Mouse (Mus musculus): ENCODE data around the gene Smco4. TPM values are rescaled to one million over a fixed set of nuclear protein-coding genes. Genes with fewer than 3 reads are reported as not detected.
"Not testable (repeated sequence)": the region's sequence is repeated elsewhere in the genome, so short reads cannot be mapped to it uniquely, and the experiment has no call there.

Smco4 gene
- polyA plus RNA-seq, 1 experiment from 2014 or later: 3.9 TPM

DNA sequence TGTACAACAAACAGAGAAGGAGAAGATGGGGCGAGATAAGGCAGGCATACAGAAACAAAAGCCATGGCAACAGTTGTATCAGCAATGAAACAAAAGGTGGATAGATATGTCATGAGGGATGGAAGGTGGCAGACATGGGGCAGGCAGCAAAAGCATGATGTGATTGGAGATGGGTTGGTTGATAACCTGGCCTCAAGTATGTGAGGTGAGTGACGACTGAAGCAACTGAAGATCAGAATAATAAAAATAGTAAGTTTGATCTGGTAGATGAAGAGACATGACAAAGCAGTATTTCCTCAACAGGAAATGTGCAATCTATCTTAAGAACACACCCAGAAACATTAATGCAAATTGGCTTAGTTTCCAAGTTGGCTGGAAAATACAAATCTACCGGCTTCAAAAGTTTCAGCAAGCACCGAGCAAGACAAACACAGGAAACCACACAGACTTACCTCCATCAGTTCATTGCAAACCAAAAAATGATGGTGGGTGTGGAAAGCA is 57.3 kb downstream of the Smco4 start:
- 67% methylated on average over 4 of the region's 4 CpGs for WGBS
- Histone ChIP-seq H3K27ac (no peak overlapping the region), H3K9me3 (replicated peaks; ENCODE audit: low read length) (no peaks in the 10 kb centered on the region), H3K4me1 (replicated peaks; ENCODE audit: insufficient read depth, low read length) (no peaks in the 10 kb centered on the region), H3K27me3 (ENCODE audit: insufficient read depth, low read length) (no peaks in the 10 kb centered on the region), H3K4me2 (ENCODE audit: low read length) (no peak overlapping the region), H3K9ac (ENCODE audit: low read depth, low read length) (no peak overlapping the region), H3K36me3 (ENCODE audit: insufficient read depth, low read length) (0 out of 2 replicates have a peak, but pooled peaks cover 5% of the 10 kb centered on the region), H3K4me3 (replicated peaks; ENCODE audit: low read depth, low read length) (no peak overlapping the region)
- no peak for DNase-seq (ENCODE audit: low spot score)
- ATAC-seq (replicated peaks; ENCODE audit: low FRiP score, low read depth): no peak
- no peak for TF ChIP-seq CTCF (IDR thresholded peaks at IDR 0.05; ENCODE audit: low read depth)

GRCm38 (mm10) chr9:15551073-15551472 is 57.8 kb downstream of the Smco4 start:
- not testable (repeated sequence) for ATAC-seq (replicated peaks; ENCODE audit: low FRiP score, low read depth)

GRCm38 (mm10) chr9:15551933-15552851 is 59.0 kb downstream of the Smco4 start:
- WGBS: 78% methylated on average over 15 of the region's 15 CpGs
- H3K4me3 ChIP-seq (replicated peaks; ENCODE audit: low read depth, low read length): no peak overlapping the region
- H3K4me1 ChIP-seq (replicated peaks; ENCODE audit: insufficient read depth, low read length): no peaks in the 10 kb centered on the region
- H3K4me2 ChIP-seq (ENCODE audit: low read length): no peak overlapping the region
- no peaks in the 10 kb centered on the region for H3K9me3 ChIP-seq (replicated peaks; ENCODE audit: low read length)
- no peaks in the 10 kb centered on the region for H3K27me3 ChIP-seq (ENCODE audit: insufficient read depth, low read length)
- no peak overlapping the region for H3K27ac ChIP-seq
- no peaks in the 10 kb centered on the region for H3K36me3 ChIP-seq (ENCODE audit: insufficient read depth, low read length)
- DNase-seq (ENCODE audit: low spot score) (no peak), ATAC-seq (replicated peaks; ENCODE audit: low FRiP score, low read depth) (no peak)
- TF ChIP-seq CTCF (IDR thresholded peaks at IDR 0.05; ENCODE audit: low read depth): no peak
- no peak overlapping the region for H3K9ac ChIP-seq (ENCODE audit: low read depth, low read length)

More at GRCm38 (mm10) chr9:15551073-15551472, 57.8 kb downstream of the Smco4 start:
- not testable (repeated sequence) for H3K36me3 ChIP-seq (ENCODE audit: insufficient read depth, low read length); H3K4me3 ChIP-seq (replicated peaks; ENCODE audit: low read depth, low read length); H3K4me2 ChIP-seq (ENCODE audit: low read length); H3K27me3 ChIP-seq (ENCODE audit: insufficient read depth, low read length); H3K27ac ChIP-seq; H3K4me1 ChIP-seq (replicated peaks; ENCODE audit: insufficient read depth, low read length); H3K9ac ChIP-seq (ENCODE audit: low read depth, low read length); DNase-seq (ENCODE audit: low spot score); H3K9me3 ChIP-seq (replicated peaks; ENCODE audit: low read length)
- WGBS: 93% methylated on average over 6 of the region's 6 CpGs

- Histone ChIP-seq H3K9me3 (replicated peaks; ENCODE audit: low read length) (no peaks in the 10 kb centered on the region), H3K4me3 (replicated peaks; ENCODE audit: low read depth, low read length) (no peak overlapping the region), H3K36me3 (ENCODE audit: insufficient read depth, low read length) (no peaks in the 10 kb centered on the region), H3K4me1 (replicated peaks; ENCODE audit: insufficient read depth, low read length) (no peaks in the 10 kb centered on the region), H3K27ac (no peak overlapping the region), H3K27me3 (ENCODE audit: insufficient read depth, low read length) (no peaks in the 10 kb centered on the region), H3K9ac (ENCODE audit: low read depth, low read length) (no peak overlapping the region), H3K4me2 (ENCODE audit: low read length) (no peak overlapping the region)
- 90% methylated on average over 8 of the region's 8 CpGs for WGBS
- no peak for ATAC-seq (replicated peaks; ENCODE audit: low FRiP score, low read depth)
- DNase-seq (ENCODE audit: low spot score): no peak
- no peak for TF ChIP-seq CTCF (IDR thresholded peaks at IDR 0.05; ENCODE audit: low read depth)
These were observed 60.1 kb downstream of the Smco4 start for GRCm38 (mm10) chr9:15553322-15553721.

DNA sequence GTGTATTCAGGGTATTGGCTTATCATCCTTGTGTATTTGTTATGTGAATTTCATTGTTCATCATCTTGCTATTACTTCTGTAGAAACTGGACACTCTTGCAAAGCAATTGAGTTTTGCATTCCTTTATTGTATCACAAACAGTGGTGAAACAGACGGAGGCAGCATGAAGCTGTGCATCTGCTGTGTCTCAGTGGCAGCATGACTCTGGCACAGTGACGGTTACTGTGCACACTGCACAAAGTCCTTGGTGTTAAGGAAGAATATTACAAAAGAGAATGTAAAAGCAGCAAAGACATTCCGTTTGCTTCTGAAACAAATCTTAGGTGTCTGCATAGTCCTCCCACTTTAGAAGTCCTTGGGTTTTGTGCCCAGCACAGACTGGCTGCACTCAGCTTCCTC is 67.2 kb downstream of the Smco4 start:
- Histone ChIP-seq H3K4me1 (replicated peaks; ENCODE audit: insufficient read depth, low read length) (no peaks in the 10 kb centered on the region), H3K9me3 (replicated peaks; ENCODE audit: low read length) (no peaks in the 10 kb centered on the region), H3K4me3 (replicated peaks; ENCODE audit: low read depth, low read length) (no peak overlapping the region), H3K9ac (ENCODE audit: low read depth, low read length) (no peak overlapping the region), H3K36me3 (ENCODE audit: insufficient read depth, low read length) (no peaks in the 10 kb centered on the region), H3K4me2 (ENCODE audit: low read length) (no peak overlapping the region), H3K27me3 (ENCODE audit: insufficient read depth, low read length) (no peaks in the 10 kb centered on the region), H3K27ac (no peak overlapping the region)
- TF ChIP-seq CTCF (IDR thresholded peaks at IDR 0.05; ENCODE audit: low read depth): no peak
- ATAC-seq (replicated peaks; ENCODE audit: low FRiP score, low read depth) (no peak), DNase-seq (ENCODE audit: low spot score) (no peak)
- WGBS: 78% methylated on average over 3 of the region's 3 CpGs

- Histone ChIP-seq H3K36me3 (ENCODE audit: insufficient read depth, low read length) (no peaks in the 10 kb centered on the region), H3K4me2 (ENCODE audit: low read length) (no peak overlapping the region), H3K27ac (no peak overlapping the region), H3K9me3 (replicated peaks; ENCODE audit: low read length) (no peaks in the 10 kb centered on the region), H3K4me3 (replicated peaks; ENCODE audit: low read depth, low read length) (no peak overlapping the region), H3K4me1 (replicated peaks; ENCODE audit: insufficient read depth, low read length) (no peaks in the 10 kb centered on the region), H3K27me3 (ENCODE audit: insufficient read depth, low read length) (no peaks in the 10 kb centered on the region), H3K9ac (ENCODE audit: low read depth, low read length) (no peak overlapping the region)
- ATAC-seq (replicated peaks; ENCODE audit: low FRiP score, low read depth) (no peak), DNase-seq (ENCODE audit: low spot score) (no peak)
- TF ChIP-seq CTCF (IDR thresholded peaks at IDR 0.05; ENCODE audit: low read depth): no peak
- 82% methylated on average over 7 of the region's 7 CpGs for WGBS
These were observed 69.1 kb downstream of the Smco4 start for GRCm38 (mm10) chr9:15562353-15562752.
